Mouse (Mus musculus): Measurements from ENCODE around the gene Usp28.

DNA sequence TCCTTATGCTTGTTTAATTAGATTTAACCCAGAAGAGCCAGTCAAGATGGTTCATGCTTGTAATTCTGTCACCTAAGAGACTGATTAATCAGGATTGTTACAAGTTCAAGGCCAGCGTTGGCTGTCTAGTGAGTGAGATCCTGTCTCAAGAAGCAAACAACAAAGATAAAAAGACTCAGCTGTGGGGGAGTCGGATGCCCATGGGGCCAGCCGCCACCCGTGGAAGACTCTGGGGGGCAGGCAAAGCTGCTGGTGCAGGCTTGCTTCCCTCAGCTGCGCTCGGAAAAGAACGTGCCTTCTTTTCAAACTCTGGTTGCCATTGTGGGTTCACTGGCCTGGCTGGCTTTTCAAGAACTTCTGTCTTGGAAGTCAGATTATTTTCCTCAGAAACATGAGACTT lies 30.6 kb downstream of the Usp28 start:
- TF ChIP-seq ZNF384 (IDR thresholded peaks at IDR 0.05; ENCODE audit: low read depth, low read length) (no peak), HCFC1 (IDR thresholded peaks at IDR 0.05; ENCODE audit: borderline replicate concordance, insufficient read depth, low read length) (no peak)
